Mouse (Mus musculus) liver, embryonic 16.5 days (tissue): ENCODE data around the gene Stt3b. TPM values are rescaled to one million over a fixed set of nuclear protein-coding genes. Genes with fewer than 3 reads are reported as not detected.

Experiments used
- ATAC-seq: fragments of 200-750 bp; cut with Nextera tagmentation; 2 replicates; pipeline ENCODE4 v1.8.0; 2017; ENCODE audit warnings: low read depth, mild to moderate bottlenecking, moderate number of reproducible peaks, moderate library complexity
- H3K27ac ChIP-seq: fragments of 300-500 bp; sonication (generic); 2 replicates; pipeline ENCODE4 v1.5.1; 2014; ENCODE audit warnings: mild to moderate bottlenecking, low read length
- H3K27me3 ChIP-seq: fragments of 300-500 bp; sonication (generic); 2 replicates; pipeline ENCODE4 v1.6.1; 2014; ENCODE audit warnings: low read depth, low read length, mixed read lengths; ENCODE audit not compliant: control insufficient read depth, insufficient read depth
- H3K36me3 ChIP-seq: fragments of 300-500 bp; sonication (generic); 2 replicates; pipeline ENCODE4 v1.6.1; 2014; ENCODE audit warnings: mild to moderate bottlenecking; ENCODE audit not compliant: control insufficient read depth, insufficient read depth
- H3K4me1 ChIP-seq: fragments of 300-500 bp; sonication (generic); 2 replicates; pipeline ENCODE4 v1.6.1; 2014; ENCODE audit warnings: low read depth, low read length, mixed read lengths; ENCODE audit not compliant: control insufficient read depth
- H3K4me2 ChIP-seq: fragments of 300-500 bp; sonication (generic); 2 replicates; pipeline ENCODE4 v1.6.1; 2014; ENCODE audit warnings: low read depth, low read length, mixed read lengths
- H3K4me3 ChIP-seq: fragments of 300-500 bp; sonication (generic); 2 replicates; pipeline ENCODE4 v1.5.1; 2014; ENCODE audit warnings: low read depth, mild to moderate bottlenecking, low read length
- H3K9ac ChIP-seq: fragments of 300-500 bp; sonication (generic); 2 replicates; pipeline ENCODE4 v1.6.1; 2014; ENCODE audit warnings: low read depth, low read length
- H3K9me3 ChIP-seq: fragments of 300-500 bp; sonication (generic); replicated peaks from 2 replicates; pipeline ENCODE4 v1.6.1; 2016; ENCODE audit warnings: low read length; ENCODE audit not compliant: control insufficient read depth
- WGBS: fragments of 180-500 bp; shearing (Covaris S2); extraction: QIAGEN DNeasy Blood & Tissue Kit; methylation state at CpG from one replicate; pipeline ENCODE4 v1.1.7; 2014; ENCODE audit not compliant: insufficient replicate concordance; 5-methylcytosine and 5-hydroxymethylcytosine counted together
- polyA plus RNA-seq: library from polyadenylated mRNA; unstranded; fragments of >200 nt; fragmentation: Nextera tagmentation; extraction: Ambion mirVana; gene quantifications from 2 replicates; pipeline ENCODE4 v1.2.1, GENCODE M21; 2015

Gene Stt3b
- polyA plus RNA-seq, 1 experiment from 2014 or later: 62.9 TPM

GRCm38 (mm10) chr9:115261456-115261855 is 48.8 kb downstream of the Stt3b start:
- no peak overlapping the region for H3K4me2 ChIP-seq
- no peaks in the 10 kb centered on the region for H3K27me3 ChIP-seq
- WGBS: 69% methylated on average over 8 of the region's 8 CpGs
- H3K36me3 ChIP-seq: peaks cover 14% of the 10 kb centered on the region
- no peaks in the 10 kb centered on the region; the same call in none of the 2 replicates for H3K4me1 ChIP-seq
- H3K27ac ChIP-seq: no peak overlapping the region
- H3K4me3 ChIP-seq: no peak overlapping the region
- no peak for ATAC-seq
- H3K9me3 ChIP-seq: no peaks in the 10 kb centered on the region
- no peak overlapping the region for H3K9ac ChIP-seq

- H3K36me3 ChIP-seq: peaks cover 13% of the 10 kb centered on the region
- no peaks in the 10 kb centered on the region; the same call in none of the 2 replicates for H3K4me1 ChIP-seq
- H3K9ac ChIP-seq: no peak overlapping the region
- H3K4me3 ChIP-seq: no peak overlapping the region
- no peak overlapping the region for H3K4me2 ChIP-seq
- WGBS: 30% methylated on average over 7 of the region's 7 CpGs
- H3K27me3 ChIP-seq: no peaks in the 10 kb centered on the region
- no peaks in the 10 kb centered on the region for H3K9me3 ChIP-seq
- H3K27ac ChIP-seq: no peak overlapping the region
- ATAC-seq: 0 out of 2 replicates have a peak, but pooled peaks have one; percentile 48
These were observed 49.8 kb downstream of the Stt3b start for GRCm38 (mm10) chr9:115260464-115260863.

GRCm38 (mm10) chr9:115259866-115260265 is 50.4 kb downstream of the Stt3b start:
- ATAC-seq: no peak
- Histone ChIP-seq H3K27ac (no peak overlapping the region), H3K4me2 (no peak overlapping the region), H3K4me3 (no peak overlapping the region), H3K9ac (no peak overlapping the region), H3K27me3 (no peaks in the 10 kb centered on the region), H3K4me1 (no peaks in the 10 kb centered on the region; the same call in none of the 2 replicates), H3K9me3 (no peaks in the 10 kb centered on the region), H3K36me3 (peaks cover 13% of the 10 kb centered on the region)
- WGBS: 82% methylated on average over 4 of the region's 4 CpGs

- Histone ChIP-seq H3K4me1 (no peaks in the 10 kb centered on the region; the same call in none of the 2 replicates), H3K9ac (no peak overlapping the region), H3K4me2 (no peak overlapping the region), H3K27ac (no peak overlapping the region), H3K4me3 (no peak overlapping the region), H3K9me3 (no peaks in the 10 kb centered on the region), H3K36me3 (peaks cover 22% of the 10 kb centered on the region), H3K27me3 (no peaks in the 10 kb centered on the region)
- WGBS: 71% methylated on average over 6 of the region's 6 CpGs
- no peak for ATAC-seq
These were observed 52.4 kb downstream of the Stt3b start for GRCm38 (mm10) chr9:115257733-115258286.

DNA sequence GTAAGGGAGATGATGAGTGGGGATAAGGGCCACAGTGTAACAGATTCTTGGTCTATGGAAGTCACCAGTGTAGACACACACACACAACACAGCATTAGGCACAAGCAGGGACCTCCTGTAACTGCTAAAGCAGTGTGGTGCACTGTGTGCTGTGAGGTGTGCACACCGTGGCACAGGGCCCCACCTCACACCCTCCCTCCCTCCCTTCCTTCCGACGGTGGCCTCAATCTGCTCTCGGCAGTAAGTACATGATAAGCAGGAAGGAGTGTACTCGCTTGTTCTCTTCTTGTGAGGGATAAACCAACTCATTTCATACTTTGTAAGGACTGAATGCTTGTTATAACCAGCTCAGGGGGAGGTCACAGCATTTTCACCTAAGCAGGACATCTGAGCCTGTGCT is 61.1 kb downstream of the Stt3b start:
- no peak overlapping the region for H3K4me2 ChIP-seq
- H3K27me3 ChIP-seq: no peaks in the 10 kb centered on the region
- H3K9me3 ChIP-seq: no peaks in the 10 kb centered on the region
- no peak overlapping the region for H3K9ac ChIP-seq
- H3K36me3 ChIP-seq: peaks cover 62% of the 10 kb centered on the region
- H3K4me1 ChIP-seq: peaks cover 13% of the 10 kb centered on the region
- WGBS: 14% methylated on average over 5 of the region's 5 CpGs
- no peak overlapping the region for H3K4me3 ChIP-seq
- no peak overlapping the region for H3K27ac ChIP-seq
- peak; percentile 55 for ATAC-seq

DNA sequence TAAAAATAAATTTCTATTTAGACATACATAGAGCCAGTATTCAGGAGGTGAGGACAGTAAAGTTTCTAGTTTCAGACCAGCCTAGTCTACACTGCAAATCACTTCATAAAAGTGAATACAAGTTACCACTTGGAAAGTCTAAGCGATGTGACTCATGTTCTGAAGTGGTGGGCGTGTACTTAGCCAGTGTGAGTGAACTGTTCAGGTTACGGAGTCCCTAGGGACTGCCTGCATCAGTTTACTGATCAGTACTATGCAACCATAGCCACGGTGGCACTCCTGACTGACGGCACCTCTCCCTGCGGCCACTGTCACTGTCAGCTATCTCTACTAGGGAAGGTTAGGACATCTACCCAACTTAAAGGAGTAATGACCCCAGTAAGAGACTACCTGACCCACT is 65.1 kb downstream of the Stt3b start:
- H3K9me3 ChIP-seq: no peaks in the 10 kb centered on the region
- H3K36me3 ChIP-seq: peaks cover 73% of the 10 kb centered on the region
- no peaks in the 10 kb centered on the region for H3K27me3 ChIP-seq
- H3K4me2 ChIP-seq: no peak overlapping the region
- H3K9ac ChIP-seq: no peak overlapping the region
- no peak for ATAC-seq
- peaks cover 11% of the 10 kb centered on the region for H3K4me1 ChIP-seq
- no peak overlapping the region for H3K27ac ChIP-seq
- no peak overlapping the region for H3K4me3 ChIP-seq
- WGBS: 86% methylated on average over 6 of the region's 6 CpGs

DNA sequence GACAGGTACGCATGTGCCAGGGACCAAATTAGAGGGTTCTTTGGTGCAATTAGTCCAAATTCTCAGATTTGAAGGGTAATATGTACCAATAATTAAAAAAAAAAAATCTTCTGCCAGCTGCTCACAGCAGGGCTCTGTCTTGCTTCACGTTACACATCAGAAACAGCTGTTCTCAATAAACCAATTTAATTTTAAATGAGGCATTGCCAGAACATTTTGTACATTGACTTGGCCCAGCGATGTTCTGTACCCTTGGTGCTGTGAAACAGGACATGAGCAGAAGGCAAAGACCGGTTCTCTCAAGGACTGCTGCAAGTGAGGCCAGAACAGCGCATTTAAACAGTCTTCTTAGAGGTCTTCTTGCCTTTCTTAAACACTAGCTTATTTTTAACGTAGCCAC is 66.6 kb downstream of the Stt3b start:
- no peaks in the 10 kb centered on the region for H3K9me3 ChIP-seq
- H3K4me2 ChIP-seq: no peak overlapping the region
- H3K9ac ChIP-seq: no peak overlapping the region
- no peak overlapping the region for H3K4me3 ChIP-seq
- 91% methylated on average over 6 of the region's 6 CpGs for WGBS
- no peaks in the 10 kb centered on the region for H3K27me3 ChIP-seq
- H3K4me1 ChIP-seq: no peaks in the 10 kb centered on the region
- H3K36me3 ChIP-seq: peaks cover 66% of the 10 kb centered on the region
- H3K27ac ChIP-seq: no peak overlapping the region
- no peak for ATAC-seq

- H3K4me2 ChIP-seq: no peak overlapping the region
- 87% methylated on average over 5 of the region's 5 CpGs for WGBS
- peaks cover 41% of the 10 kb centered on the region for H3K36me3 ChIP-seq
- no peak for ATAC-seq
- H3K9me3 ChIP-seq: no peaks in the 10 kb centered on the region
- no peak overlapping the region for H3K9ac ChIP-seq
- H3K27me3 ChIP-seq: no peaks in the 10 kb centered on the region
- H3K4me3 ChIP-seq: no peak overlapping the region
- no peak overlapping the region for H3K27ac ChIP-seq
- no peaks in the 10 kb centered on the region for H3K4me1 ChIP-seq
These were observed 70.4 kb downstream of the Stt3b start for GRCm38 (mm10) chr9:115239861-115240260.

DNA sequence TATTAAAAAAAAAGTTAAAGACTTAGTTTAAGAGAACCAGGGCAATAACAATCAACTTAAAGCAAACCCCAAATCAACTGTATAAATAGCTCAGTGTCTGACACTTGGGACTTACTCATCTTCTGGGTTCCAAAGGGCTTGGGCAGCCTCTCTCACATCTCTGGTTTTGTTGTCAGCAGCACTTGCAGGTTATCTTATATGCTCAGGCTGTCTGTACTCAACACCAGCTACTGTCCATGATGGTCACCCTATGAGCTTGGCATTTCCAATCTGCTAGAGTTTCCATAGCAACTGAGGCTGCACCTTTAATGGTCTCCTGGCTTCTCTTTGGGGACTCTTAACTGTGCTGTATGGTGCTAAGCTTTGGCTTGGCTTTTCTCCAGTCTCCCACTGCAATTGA is 72.3 kb downstream of the Stt3b start:
- Histone ChIP-seq H3K9me3 (no peaks in the 10 kb centered on the region), H3K27ac (no peak overlapping the region), H3K4me1 (no peaks in the 10 kb centered on the region), H3K4me3 (no peak overlapping the region), H3K27me3 (no peaks in the 10 kb centered on the region), H3K9ac (no peak overlapping the region), H3K36me3 (peaks cover 22% of the 10 kb centered on the region), H3K4me2 (no peak overlapping the region)
- ATAC-seq: no peak
